Mouse (Mus musculus): Measurements from ENCODE around the gene Pin4. TPM values are rescaled to one million over a fixed set of nuclear protein-coding genes. Genes with fewer than 3 reads are reported as not detected.
"Not testable (repeated sequence)": the region's sequence is repeated elsewhere in the genome, so short reads cannot be mapped to it uniquely, and the experiment has no call there.

Gene Pin4
- 10 to 100 TPM; 19.8 to 26.9 TPM for total RNA-seq (2021)

DNA sequence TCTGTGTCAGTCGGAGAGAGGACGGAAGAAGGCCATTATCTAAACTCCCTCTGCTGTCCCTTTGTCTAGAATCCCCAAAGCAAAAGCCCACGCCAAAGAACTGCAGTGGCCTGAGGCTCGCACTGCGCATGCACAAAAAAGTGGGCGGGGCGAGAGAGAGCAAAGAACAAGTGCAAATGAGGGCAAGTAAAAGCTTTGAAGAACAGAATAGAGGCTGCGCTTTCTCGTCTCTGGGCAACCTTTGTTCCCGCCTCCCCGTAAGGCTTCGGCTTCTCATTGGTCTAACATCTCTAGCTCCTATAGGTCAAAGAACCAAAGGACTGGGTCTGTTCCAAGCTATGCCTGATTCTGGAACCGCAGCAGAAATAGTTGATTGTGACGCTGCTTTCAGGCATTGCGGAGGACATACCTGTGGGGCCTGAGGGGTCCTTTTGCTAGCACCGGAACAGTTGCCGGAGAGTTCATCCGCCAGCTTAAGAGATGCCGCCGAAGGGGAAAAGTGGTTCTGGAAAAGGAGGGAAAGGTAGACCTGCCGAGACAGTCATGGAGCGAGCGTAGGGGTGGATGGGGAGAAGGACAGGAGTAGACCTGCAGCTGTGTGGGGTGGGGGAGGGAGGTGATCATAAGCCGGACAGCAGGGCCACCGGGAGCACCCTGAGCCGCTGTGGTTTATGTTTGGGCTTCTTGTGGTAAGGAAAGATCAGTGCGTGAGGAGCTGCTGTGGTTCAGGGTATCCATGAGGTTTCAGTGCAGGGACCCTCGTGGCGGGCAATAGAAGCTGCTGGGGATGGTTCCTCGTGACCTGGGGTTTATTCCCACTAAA lies at the start of gene Pin4:
TSS of gene Pin4 (plus strand) at position 406 of the 823 bp plus-strand sequence.
- DNase-seq, result peak; percentile 95

- peak; percentile 80 for DNase-seq
Observed at GRCm38 (mm10) chrX:102070591-102071471, 48.4 kb upstream of the Pin4 start, which contains the start of gene Rtl5. Gene Rtl5, minus strand, starts transcription at chrX:102071304.

- no peak for DNase-seq
Observed at GRCm38 (mm10) chrX:102071517-102071916, 47.7 kb upstream of the Pin4 start.

- DNase-seq, result no peak
Observed at GRCm38 (mm10) chrX:102073605-102074325, 45.5 kb upstream of the Pin4 start.

DNA sequence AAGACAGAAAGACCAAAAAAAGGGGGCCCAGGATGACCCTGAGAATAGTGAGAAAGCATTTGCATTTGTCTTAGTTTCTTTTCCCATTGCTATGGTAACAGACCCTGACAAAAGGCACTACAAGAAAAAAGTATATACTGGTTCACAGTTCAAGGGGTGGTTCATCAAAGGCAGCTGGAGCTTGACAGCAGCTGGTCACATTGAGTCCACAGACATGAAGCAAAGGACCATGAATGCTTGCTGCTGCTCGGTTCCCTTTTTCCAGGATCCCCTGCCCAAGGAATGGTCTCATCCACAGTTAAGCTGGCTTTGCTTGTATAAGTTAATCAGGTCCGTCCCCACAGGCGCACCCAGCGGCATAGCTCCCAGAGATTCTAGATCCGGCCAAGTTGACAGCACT lies 44.8 kb upstream of the Pin4 start:
- no peak for DNase-seq

DNA sequence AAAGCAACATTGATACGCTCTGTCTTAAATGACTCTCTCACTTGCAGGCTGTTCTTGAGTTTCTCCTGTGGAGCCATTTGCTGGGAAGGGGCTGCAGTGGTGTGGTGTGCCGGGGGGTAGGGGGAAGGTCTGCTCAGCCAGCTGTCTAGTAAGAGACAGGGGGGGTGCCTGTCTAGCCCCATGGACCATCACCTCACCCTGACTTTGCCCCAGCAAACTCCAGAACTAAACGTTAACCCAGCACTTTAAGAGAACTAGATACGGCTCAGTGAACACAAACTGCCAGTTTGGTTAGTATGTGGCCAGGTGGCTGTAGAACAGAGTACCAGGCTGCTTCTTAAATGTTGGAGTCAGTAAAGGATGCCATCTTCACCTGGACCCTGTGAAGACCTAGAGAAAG lies 44.1 kb upstream of the Pin4 start:
- no peak for DNase-seq

DNA sequence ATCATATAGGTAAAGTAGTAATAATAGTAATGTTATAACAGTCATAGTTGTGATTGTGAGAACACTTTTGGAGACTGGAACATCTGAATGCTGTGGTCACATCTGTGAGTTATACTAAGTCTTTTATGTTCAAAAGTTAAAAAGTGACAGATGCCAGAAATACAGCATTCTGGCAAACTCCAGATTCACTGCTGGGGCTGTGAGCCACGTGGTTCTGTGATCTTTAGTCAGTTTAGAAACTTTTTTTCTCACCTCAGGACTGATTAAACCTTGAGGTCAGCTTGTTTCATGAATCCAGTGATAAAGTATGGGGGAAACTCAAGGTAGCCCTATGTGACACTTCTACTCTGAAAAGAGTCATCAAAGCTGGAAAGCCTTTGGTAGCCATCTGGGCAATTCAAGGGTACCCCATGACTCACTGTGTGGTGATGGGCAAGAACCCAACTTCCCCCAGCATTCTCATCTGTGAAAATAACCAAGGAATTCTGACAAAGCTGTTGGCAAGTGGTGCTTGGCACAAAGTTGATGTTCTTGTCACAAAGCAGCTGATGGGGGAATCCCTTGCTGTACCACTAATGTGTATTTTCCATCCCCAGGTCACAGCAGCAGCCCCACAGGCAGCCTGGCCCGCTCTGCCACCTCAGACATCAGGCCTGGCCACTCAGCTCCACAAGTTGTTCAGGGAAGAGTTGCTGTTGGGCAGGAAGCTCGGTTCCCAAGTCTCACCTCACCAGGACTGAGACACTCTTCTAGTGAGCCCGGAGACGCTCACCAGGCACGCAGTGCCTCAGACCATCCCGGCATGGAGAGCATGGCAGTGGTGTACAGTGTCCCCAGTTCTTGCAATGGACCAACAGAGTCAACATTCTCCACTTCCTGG lies 42.1 kb upstream of the Pin4 start:
- no peak for DNase-seq

- no peak for DNase-seq
Observed at GRCm38 (mm10) chrX:102081076-102081475, 38.2 kb upstream of the Pin4 start.

GRCm38 (mm10) chrX:102081573-102082279 lies 37.5 kb upstream of the Pin4 start:
- DNase-seq, result no peak

GRCm38 (mm10) chrX:102082340-102082739 lies 36.9 kb upstream of the Pin4 start:
- DNase-seq, result no peak

GRCm38 (mm10) chrX:102085798-102086443 lies 33.3 kb upstream of the Pin4 start:
- no peak for DNase-seq

DNA sequence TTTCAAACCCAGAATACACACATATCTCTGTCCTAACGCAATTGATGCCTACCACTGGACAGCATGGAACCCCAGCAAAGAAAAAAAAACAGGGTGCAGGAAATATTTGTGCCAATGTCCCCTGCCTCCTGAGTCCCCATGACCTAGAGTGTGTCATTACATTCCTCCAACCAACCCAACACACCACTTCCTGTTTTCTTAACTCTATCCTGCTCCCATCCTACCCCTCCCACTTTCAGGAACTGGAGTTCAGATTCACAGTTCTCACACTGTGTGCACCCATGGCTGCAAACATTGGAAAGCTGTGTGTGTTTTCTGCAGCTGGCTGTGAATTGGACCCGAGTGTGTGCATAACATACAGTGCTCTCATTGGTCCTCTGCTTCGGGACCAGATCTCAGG lies 28.6 kb upstream of the Pin4 start:
- DNase-seq, result no peak

GRCm38 (mm10) chrX:102094381-102094904 lies 24.8 kb upstream of the Pin4 start:
- no peak for DNase-seq

- no peak for DNase-seq
Observed at GRCm38 (mm10) chrX:102101886-102102285, 17.4 kb upstream of the Pin4 start.

- DNase-seq, result not testable (repeated sequence)
Observed at GRCm38 (mm10) chrX:102103830-102104229, 15.4 kb upstream of the Pin4 start.

DNA sequence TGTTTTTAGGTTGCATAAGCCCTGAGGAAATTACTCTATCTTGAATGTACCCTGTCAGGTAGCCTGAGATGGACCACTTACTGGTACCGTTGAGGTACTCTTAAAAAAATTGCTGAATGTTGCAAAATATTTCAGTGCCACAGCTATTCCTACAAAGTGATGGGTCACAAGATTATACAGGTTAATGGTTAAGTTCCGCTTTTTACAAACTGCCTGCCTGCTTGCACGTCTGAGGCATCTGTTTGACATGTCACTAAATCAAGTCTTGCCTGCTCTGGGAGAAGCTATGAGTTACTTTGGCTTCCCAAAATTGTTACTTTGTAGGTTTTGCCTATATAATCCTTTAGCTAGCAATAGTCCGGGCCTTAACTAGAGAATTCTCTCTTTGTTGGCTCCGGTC lies 9.9 kb upstream of the Pin4 start:
- not testable (repeated sequence) for DNase-seq

DNA sequence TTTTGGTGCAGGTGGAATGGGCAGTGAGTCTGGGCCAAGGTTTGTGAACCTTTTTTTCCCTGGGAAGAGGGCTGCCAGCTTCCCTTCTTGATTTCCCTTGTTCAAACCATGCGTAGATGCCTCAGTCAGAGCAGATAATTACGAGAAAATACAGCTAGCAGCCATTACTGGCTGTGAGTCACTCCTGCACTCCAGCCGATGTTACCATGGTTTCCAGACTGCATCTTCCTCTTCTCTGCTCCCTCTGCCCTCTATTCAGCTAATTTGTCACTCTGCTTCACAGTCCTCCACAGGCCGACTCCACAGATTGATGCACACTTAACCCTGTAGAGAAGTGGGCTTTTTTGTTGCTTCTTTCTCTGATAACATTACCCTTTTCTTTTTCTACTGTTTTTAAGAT lies 3.6 kb upstream of the Pin4 start:
- no peak for DNase-seq

- DNase-seq, result no peak
Observed at GRCm38 (mm10) chrX:102121321-102121720, 2.1 kb downstream of the Pin4 start.

- DNase-seq, result no peak
Observed at GRCm38 (mm10) chrX:102141157-102141556, 21.9 kb downstream of the Pin4 start.

Measured in heart, postnatal 4 days (tissue).